Mouse (Mus musculus) embryo, embryonic 11 days (tissue): ENCODE results near the gene Gm11042.

ENCODE experiments used
- DNase-seq: peaks from one replicate; pipeline ENCODE4 v3.0.0-alpha.2; 2015

The Gm11042 gene

DNA sequence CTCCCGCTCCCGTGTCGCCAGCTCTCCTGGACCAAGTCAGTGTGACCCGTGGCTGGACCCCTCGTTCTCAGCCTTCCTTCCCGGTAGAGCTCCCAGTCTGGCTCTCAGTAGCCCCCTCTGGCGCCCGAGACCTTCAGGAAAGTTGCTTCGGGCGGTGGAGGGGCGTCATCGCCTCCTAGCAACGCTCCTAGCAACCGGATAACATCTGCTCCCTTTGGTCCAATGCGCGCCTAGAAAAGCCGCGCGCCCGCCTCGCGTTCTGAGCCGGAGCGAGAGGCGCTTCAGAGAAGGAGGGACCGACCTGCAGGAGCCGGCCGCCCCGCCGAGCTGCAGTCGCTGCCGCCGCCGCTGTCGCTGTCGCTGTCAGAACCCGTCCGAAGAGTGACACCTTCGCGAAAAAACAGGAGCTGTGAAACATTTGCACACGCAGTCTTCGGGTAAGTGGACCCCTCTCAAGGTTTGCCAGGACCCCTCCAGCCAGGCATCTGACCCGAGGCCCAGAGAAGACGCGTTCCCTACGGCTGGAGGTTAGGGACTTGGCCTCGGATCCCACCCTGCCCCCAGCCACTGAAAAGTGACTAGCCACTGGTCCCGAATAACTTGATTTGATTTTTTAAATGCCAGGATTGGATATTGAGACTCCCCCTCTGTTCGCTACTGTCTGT is 32.0 kb downstream of the Gm11042 start:
- DNase-seq, result peak; percentile 97

- no peak for DNase-seq
Measured at GRCm38 (mm10) chr12:74282846-74283245, 33.3 kb downstream of the Gm11042 start.

DNA sequence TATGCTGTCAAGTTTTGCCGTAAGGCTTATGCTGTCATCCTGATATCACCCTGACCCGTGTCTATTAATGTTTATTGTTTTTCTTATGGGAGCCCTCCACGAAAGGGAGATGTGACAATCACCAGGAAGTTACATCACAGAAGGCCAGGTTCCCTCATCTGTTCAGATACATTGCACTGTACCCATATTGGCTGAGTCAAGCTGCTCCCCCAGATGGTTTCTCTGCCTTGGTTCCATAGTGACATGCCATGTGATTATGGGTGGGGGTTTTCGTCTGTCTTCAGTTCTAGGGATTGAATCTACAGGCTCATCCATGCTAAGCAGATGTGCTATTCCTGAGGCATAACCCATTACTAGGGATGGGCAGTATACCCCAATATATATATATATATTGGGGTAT is 34.8 kb downstream of the Gm11042 start:
- DNase-seq, result no peak

DNA sequence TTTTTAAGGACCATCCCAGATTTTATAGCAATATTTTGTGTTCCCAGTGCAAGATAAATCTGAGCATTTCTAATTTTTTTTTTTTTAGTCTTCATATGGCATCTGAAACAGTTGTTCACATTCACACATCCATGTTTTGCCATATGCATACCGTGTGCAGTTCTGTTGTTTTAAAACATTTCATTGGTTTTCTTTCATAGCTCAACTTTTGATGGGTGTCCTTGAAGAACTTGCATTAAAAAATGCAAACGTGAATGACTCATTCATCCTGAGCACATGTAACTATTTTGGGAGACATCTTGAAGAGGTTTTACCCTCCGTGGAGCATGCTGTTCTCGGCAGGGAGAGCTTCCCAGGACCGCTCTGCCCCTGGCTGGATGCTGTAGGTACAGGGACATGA is 38.9 kb downstream of the Gm11042 start:
- DNase-seq, result no peak

GRCm38 (mm10) chr12:74272545-74272944 is 43.6 kb downstream of the Gm11042 start:
- DNase-seq, result no peak

DNA sequence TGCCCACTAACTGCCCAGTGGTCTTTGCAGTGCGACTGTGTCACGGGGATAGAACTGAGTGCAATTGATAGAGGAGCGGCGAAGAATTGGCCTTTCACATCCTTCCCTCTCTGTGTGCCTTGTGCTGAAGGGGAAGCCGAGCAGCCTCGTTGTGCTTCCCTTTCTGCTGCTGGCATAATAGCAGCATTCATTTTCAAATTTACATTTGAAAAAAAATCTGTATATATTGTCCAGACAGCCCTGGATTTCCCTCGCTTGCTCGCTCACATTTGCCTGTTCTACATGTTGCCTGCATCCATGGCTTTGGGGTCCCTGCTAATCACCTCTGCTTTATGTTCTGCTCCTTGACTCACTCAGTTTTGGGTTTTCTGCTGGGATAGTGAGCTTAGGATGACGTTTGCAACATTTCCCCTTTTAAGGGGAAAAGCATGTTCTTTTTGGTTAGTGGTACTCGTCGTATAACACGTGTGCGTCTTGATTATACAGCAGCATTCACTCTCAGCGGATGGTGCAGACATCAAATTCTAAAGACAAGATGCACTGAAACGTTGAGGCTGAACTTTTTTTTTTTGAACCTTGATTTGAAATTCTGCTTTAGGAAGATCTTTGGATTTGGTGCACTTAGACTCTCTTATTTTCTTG is 47.4 kb downstream of the Gm11042 start:
- DNase-seq, result no peak

DNA sequence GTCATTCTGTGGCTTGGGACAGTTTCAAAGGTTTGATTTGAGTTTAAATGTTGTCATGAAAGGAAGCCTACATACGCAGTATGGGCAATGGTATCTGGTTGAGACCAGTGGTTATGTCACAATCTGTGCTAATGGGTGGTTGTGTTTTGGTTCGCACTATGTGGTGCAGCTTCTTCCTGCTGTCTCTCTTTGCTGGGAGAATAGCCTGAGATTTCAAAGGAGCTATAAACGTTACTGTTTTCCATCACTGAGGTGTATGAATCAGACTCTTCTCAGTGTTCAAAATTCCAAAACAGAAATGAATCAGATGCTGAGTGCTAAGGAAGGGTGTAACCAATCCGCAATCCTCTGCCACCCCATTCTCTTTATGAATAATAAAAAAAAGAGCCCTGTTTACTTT is 49.1 kb downstream of the Gm11042 start:
- no peak for DNase-seq
